Mouse (Mus musculus): Measurements from ENCODE around the gene P4hb. TPM values are rescaled to one million over a fixed set of nuclear protein-coding genes. Genes with fewer than 3 reads are reported as not detected.
A peak's percentile ranks its signal among the peaks of the same experiment; 100 is the strongest.

Gene P4hb
- polyA plus RNA-seq, 1 experiment from 2014 or later: 640 TPM

- 82% methylated on average over 7 of the region's 7 CpGs for WGBS
- DNase-seq (ENCODE audit: low spot score) (no peak), ATAC-seq (ENCODE audit: insufficient number of reproducible peaks, low FRiP score, low TSS enrichment, low read depth) (no peak)
- Histone ChIP-seq H3K9me3 (ENCODE audit: control insufficient read depth, low read length) (no peaks in the 10 kb centered on the region), H3K4me2 (ENCODE audit: low read depth, severe bottlenecking) (no peak overlapping the region), H3K36me3 (ENCODE audit: control insufficient read depth, insufficient read depth, low read length) (peaks cover 4% of the 10 kb centered on the region; the same call in 1 of the 2 replicates), H3K27me3 (ENCODE audit: control insufficient read depth, insufficient read depth, low read length) (no peaks in the 10 kb centered on the region), H3K27ac (replicated peaks; ENCODE audit: low read depth, low read length) (no peak overlapping the region), H3K9ac (ENCODE audit: low read length) (no peak overlapping the region), H3K4me1 (ENCODE audit: control insufficient read depth, insufficient read depth, low read length) (0 out of 2 replicates have a peak, but pooled peaks cover 3% of the 10 kb centered on the region), H3K4me3 (ENCODE audit: low read depth, low read length) (no peak overlapping the region)
These were observed 18.2 kb downstream of the P4hb start for GRCm38 (mm10) chr11:120554834-120555233.

- ATAC-seq (ENCODE audit: insufficient number of reproducible peaks, low FRiP score, low TSS enrichment, low read depth) (no peak), DNase-seq (ENCODE audit: low spot score) (no peak)
- H3K4me2 ChIP-seq (ENCODE audit: low read depth, severe bottlenecking): no peak overlapping the region
- 80% methylated on average over 5 of the region's 5 CpGs for WGBS
- no peaks in the 10 kb centered on the region for H3K9me3 ChIP-seq (ENCODE audit: control insufficient read depth, low read length)
- H3K27ac ChIP-seq (replicated peaks; ENCODE audit: low read depth, low read length): no peak overlapping the region
- H3K36me3 ChIP-seq (ENCODE audit: control insufficient read depth, insufficient read depth, low read length): no peaks in the 10 kb centered on the region; the same call in 1 of the 2 replicates
- H3K9ac ChIP-seq (ENCODE audit: low read length): no peak overlapping the region
- no peak overlapping the region for H3K4me3 ChIP-seq (ENCODE audit: low read depth, low read length)
- H3K4me1 ChIP-seq (ENCODE audit: control insufficient read depth, insufficient read depth, low read length): peaks cover 13% of the 10 kb centered on the region
- H3K27me3 ChIP-seq (ENCODE audit: control insufficient read depth, insufficient read depth, low read length): no peaks in the 10 kb centered on the region
These were observed 20.3 kb downstream of the P4hb start for GRCm38 (mm10) chr11:120552736-120553135.

GRCm38 (mm10) chr11:120550810-120551440 is 22.1 kb downstream of the P4hb start, which contains the start of gene Ppp1r27:
Gene Ppp1r27 (minus strand): TSS chr11:120551132.
- 95% methylated on average over 28 of the region's 28 CpGs for WGBS
- Histone ChIP-seq H3K9ac (ENCODE audit: low read length) (peak within 1 kb of the TSS; percentile 98), H3K36me3 (ENCODE audit: control insufficient read depth, insufficient read depth, low read length) (no peaks in the 10 kb centered on the region; the same call in 1 of the 2 replicates), H3K27ac (replicated peaks; ENCODE audit: low read depth, low read length) (0 out of 2 replicates have a peak within 1 kb of the TSS, but pooled peaks have one; percentile 10), H3K9me3 (ENCODE audit: control insufficient read depth, low read length) (no peaks in the 10 kb centered on the region), H3K4me3 (ENCODE audit: low read depth, low read length) (peak within 1 kb of the TSS; percentile 95), H3K27me3 (ENCODE audit: control insufficient read depth, insufficient read depth, low read length) (no peaks in the 10 kb centered on the region), H3K4me2 (ENCODE audit: low read depth, severe bottlenecking) (peak within 1 kb of the TSS; percentile 88), H3K4me1 (ENCODE audit: control insufficient read depth, insufficient read depth, low read length) (peaks cover 15% of the 10 kb centered on the region)
- no peak for DNase-seq (ENCODE audit: low spot score)
- no peak for ATAC-seq (ENCODE audit: insufficient number of reproducible peaks, low FRiP score, low TSS enrichment, low read depth)

GRCm38 (mm10) chr11:120549986-120550809 is 22.9 kb downstream of the P4hb start:
- WGBS: 68% methylated on average over 11 of the region's 11 CpGs
- H3K27me3 ChIP-seq (ENCODE audit: control insufficient read depth, insufficient read depth, low read length): no peaks in the 10 kb centered on the region
- H3K27ac ChIP-seq (replicated peaks; ENCODE audit: low read depth, low read length): 0 out of 2 replicates have a peak overlapping the region, but pooled peaks have one; percentile 10
- peak overlapping the region; percentile 88 for H3K4me2 ChIP-seq (ENCODE audit: low read depth, severe bottlenecking)
- H3K9me3 ChIP-seq (ENCODE audit: control insufficient read depth, low read length): no peaks in the 10 kb centered on the region
- no peaks in the 10 kb centered on the region; the same call in 1 of the 2 replicates for H3K36me3 ChIP-seq (ENCODE audit: control insufficient read depth, insufficient read depth, low read length)
- ATAC-seq (ENCODE audit: insufficient number of reproducible peaks, low FRiP score, low TSS enrichment, low read depth) (0 out of 2 replicates have a peak, but pooled peaks have one; percentile 26), DNase-seq (ENCODE audit: low spot score) (peak; percentile 24)
- peak overlapping the region; percentile 98 for H3K9ac ChIP-seq (ENCODE audit: low read length)
- peak overlapping the region; percentile 95 for H3K4me3 ChIP-seq (ENCODE audit: low read depth, low read length)
- peaks cover 15% of the 10 kb centered on the region for H3K4me1 ChIP-seq (ENCODE audit: control insufficient read depth, insufficient read depth, low read length)

DNA sequence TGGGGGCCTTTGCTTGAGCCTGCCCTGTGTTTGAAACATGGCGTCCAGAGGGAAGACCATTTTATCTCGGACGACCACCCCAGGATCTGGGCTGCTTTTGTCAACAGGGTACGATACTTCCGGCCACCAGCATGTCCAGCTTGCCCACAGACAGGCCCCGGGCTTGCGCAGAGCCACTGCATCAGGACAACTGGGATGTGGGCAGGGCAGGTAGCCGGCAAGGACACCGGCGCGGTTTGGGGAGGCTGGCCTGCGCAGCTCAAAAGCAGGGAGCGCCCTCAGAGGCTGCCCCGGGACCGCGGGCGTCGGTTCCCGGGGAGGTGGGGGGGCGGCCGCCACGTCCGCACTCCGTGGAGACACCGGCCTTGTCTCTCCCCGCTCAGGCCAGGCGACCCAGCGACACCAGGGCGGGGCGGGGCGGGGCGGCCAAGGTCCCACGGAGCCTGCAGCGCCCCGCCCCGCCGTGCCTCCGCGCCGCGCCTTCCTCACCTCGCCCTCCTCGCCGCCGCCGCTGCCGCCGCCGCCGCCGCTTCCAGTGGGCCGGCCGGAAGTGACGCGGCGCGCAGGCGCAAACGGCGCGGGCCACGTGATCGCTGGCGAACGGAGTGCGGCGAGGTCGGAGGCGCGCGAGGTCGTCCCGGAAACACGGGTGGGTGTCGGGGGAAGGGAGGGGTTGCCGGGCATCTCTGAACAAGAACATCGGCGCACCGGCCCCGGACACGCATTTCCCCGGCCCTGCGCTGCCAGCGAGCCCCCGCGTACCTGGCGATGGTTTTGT is 23.7 kb downstream of the P4hb start, which contains the start of gene Mcrip1:
TSS of gene Mcrip1 (minus strand) at position 560 of the 778 bp plus-strand sequence.
- Histone ChIP-seq H3K4me3 (ENCODE audit: low read depth, low read length) (peak within 1 kb of the TSS; percentile 95), H3K27ac (replicated peaks; ENCODE audit: low read depth, low read length) (peak within 1 kb of the TSS; percentile 85), H3K27me3 (ENCODE audit: control insufficient read depth, insufficient read depth, low read length) (no peaks in the 10 kb centered on the region), H3K9ac (ENCODE audit: low read length) (peak within 1 kb of the TSS; percentile 98), H3K4me2 (ENCODE audit: low read depth, severe bottlenecking) (peak within 1 kb of the TSS; percentile 88), H3K9me3 (ENCODE audit: control insufficient read depth, low read length) (no peaks in the 10 kb centered on the region), H3K36me3 (ENCODE audit: control insufficient read depth, insufficient read depth, low read length) (peaks cover 7% of the 10 kb centered on the region), H3K4me1 (ENCODE audit: control insufficient read depth, insufficient read depth, low read length) (peaks cover 15% of the 10 kb centered on the region)
- WGBS: under 1% methylated on average over 47 of the region's 87 CpGs
- DNase-seq (ENCODE audit: low spot score) (peak; percentile 93), ATAC-seq (ENCODE audit: insufficient number of reproducible peaks, low FRiP score, low TSS enrichment, low read depth) (peak; percentile 65; the same call in 1 of the 2 replicates)

DNA sequence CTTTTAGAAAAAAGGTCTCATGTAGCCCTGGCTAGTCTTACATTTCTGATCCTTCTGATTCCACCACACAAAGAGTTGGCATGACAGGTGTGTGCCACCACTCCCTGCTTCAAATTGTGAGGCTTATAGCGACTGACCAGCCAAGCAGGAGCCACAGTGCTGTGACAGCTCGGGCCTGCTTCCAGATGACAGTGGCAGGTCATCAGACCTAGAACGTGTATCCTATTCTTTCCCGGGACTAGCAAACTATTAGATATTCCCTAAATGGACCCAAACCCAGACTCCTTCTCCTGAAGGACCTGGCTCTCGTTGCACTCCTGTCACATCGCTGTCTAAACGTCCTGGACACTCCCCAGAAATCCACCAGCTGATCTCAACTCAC is 24.3 kb downstream of the P4hb start:
- peak overlapping the region; percentile 95 for H3K4me3 ChIP-seq (ENCODE audit: low read depth, low read length)
- no peak for ATAC-seq (ENCODE audit: insufficient number of reproducible peaks, low FRiP score, low TSS enrichment, low read depth)
- peaks cover 12% of the 10 kb centered on the region for H3K36me3 ChIP-seq (ENCODE audit: control insufficient read depth, insufficient read depth, low read length)
- H3K9me3 ChIP-seq (ENCODE audit: control insufficient read depth, low read length): no peaks in the 10 kb centered on the region
- H3K4me1 ChIP-seq (ENCODE audit: control insufficient read depth, insufficient read depth, low read length): peaks cover 15% of the 10 kb centered on the region
- peak overlapping the region; percentile 88 for H3K4me2 ChIP-seq (ENCODE audit: low read depth, severe bottlenecking)
- DNase-seq (ENCODE audit: low spot score): no peak
- no peaks in the 10 kb centered on the region for H3K27me3 ChIP-seq (ENCODE audit: control insufficient read depth, insufficient read depth, low read length)
- WGBS: 37% methylated on average over 7 of the region's 7 CpGs
- peak overlapping the region; percentile 98 for H3K9ac ChIP-seq (ENCODE audit: low read length)
- H3K27ac ChIP-seq (replicated peaks; ENCODE audit: low read depth, low read length): peak overlapping the region; percentile 85

DNA sequence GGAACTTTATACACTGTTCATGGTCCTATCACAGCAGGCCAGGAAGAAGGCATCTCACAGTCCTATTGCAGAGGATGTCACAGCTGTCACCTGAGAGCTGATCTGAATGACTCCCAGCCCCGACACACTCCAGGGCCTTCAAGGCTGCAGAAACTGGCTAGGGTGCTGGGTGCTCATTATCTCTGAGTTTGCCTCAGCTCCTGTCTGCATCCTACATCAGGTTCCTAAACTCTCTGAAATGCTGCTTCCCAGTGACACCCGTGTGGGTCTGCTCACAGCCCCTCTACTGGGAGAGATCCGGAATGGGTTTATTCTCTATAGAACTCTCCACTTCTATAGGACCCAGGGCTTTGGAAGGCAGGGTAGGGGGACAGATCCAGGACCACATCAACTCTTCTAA is 24.8 kb downstream of the P4hb start:
- H3K27ac ChIP-seq (replicated peaks; ENCODE audit: low read depth, low read length): no peak overlapping the region
- H3K4me1 ChIP-seq (ENCODE audit: control insufficient read depth, insufficient read depth, low read length): peaks cover 15% of the 10 kb centered on the region
- H3K9me3 ChIP-seq (ENCODE audit: control insufficient read depth, low read length): no peaks in the 10 kb centered on the region
- H3K4me3 ChIP-seq (ENCODE audit: low read depth, low read length): peak overlapping the region; percentile 95; the same call in 1 of the 2 replicates
- peak overlapping the region; percentile 98; the same call in 1 of the 2 replicates for H3K9ac ChIP-seq (ENCODE audit: low read length)
- H3K4me2 ChIP-seq (ENCODE audit: low read depth, severe bottlenecking): peak overlapping the region; percentile 88
- WGBS: 88% methylated on average over 3 of the region's 3 CpGs
- H3K36me3 ChIP-seq (ENCODE audit: control insufficient read depth, insufficient read depth, low read length): peaks cover 17% of the 10 kb centered on the region
- H3K27me3 ChIP-seq (ENCODE audit: control insufficient read depth, insufficient read depth, low read length): no peaks in the 10 kb centered on the region
- ATAC-seq (ENCODE audit: insufficient number of reproducible peaks, low FRiP score, low TSS enrichment, low read depth) (no peak), DNase-seq (ENCODE audit: low spot score) (no peak)

- no peak overlapping the region for H3K9ac ChIP-seq (ENCODE audit: low read length)
- no peak overlapping the region for H3K27ac ChIP-seq (replicated peaks; ENCODE audit: low read depth, low read length)
- H3K36me3 ChIP-seq (ENCODE audit: control insufficient read depth, insufficient read depth, low read length): peaks cover 22% of the 10 kb centered on the region
- no peak overlapping the region for H3K4me3 ChIP-seq (ENCODE audit: low read depth, low read length)
- H3K4me2 ChIP-seq (ENCODE audit: low read depth, severe bottlenecking): no peak overlapping the region
- no peaks in the 10 kb centered on the region for H3K27me3 ChIP-seq (ENCODE audit: control insufficient read depth, insufficient read depth, low read length)
- 72% methylated on average over 2 of the region's 2 CpGs for WGBS
- H3K4me1 ChIP-seq (ENCODE audit: control insufficient read depth, insufficient read depth, low read length): peaks cover 15% of the 10 kb centered on the region
- no peaks in the 10 kb centered on the region for H3K9me3 ChIP-seq (ENCODE audit: control insufficient read depth, low read length)
- no peak for ATAC-seq (ENCODE audit: insufficient number of reproducible peaks, low FRiP score, low TSS enrichment, low read depth)
- DNase-seq (ENCODE audit: low spot score): no peak
These were observed 25.6 kb downstream of the P4hb start for GRCm38 (mm10) chr11:120547469-120547868.

Data from limb, embryonic 11.5 days (tissue).